Mouse (Mus musculus): Measurements from ENCODE around the gene Clic3.

The Clic3 gene

DNA sequence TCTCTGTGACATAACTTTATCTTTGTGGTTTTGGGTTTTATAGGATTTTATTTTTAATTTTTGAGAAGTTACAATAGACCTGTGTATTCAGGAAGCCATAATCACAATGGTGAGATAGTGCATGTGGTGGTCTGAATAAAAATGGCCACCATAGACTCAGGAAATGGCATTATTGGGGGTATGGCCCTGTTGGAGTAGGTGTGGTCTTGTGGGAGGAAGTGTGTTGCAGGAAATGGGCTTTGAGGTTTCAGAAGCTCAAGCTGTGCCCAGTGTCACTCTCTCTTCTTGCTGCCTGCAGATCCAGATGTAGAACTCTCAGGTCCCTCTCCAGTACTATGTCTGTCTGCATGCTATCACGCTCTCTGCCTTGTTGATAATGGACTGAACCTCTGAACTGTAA, 23.9 kb downstream of the Clic3 start:
- DNase-seq (ENCODE audit: low spot score in 2 of 2), result no peak

DNA sequence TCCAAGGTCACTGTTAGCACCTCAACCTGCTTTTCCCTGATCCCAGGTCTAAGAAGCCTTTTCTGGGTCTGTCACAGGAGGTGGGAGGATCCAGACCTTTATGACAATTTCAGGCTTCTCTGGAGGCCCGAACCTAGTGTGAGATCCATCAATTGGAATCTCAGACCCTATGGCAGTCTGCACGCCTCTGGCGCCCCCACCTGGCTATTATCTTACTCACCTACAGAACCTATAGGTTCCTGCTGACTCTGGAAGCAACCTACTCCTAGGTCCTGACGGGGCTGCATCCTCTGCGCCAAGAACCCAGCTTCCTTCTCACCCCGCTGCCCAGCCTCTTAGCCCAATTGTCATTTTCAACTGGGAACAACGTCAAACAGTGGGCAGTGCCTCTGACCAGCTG, 26.3 kb downstream of the Clic3 start:
- DNase-seq (ENCODE audit: low spot score in 2 of 2), result no peak

DNA sequence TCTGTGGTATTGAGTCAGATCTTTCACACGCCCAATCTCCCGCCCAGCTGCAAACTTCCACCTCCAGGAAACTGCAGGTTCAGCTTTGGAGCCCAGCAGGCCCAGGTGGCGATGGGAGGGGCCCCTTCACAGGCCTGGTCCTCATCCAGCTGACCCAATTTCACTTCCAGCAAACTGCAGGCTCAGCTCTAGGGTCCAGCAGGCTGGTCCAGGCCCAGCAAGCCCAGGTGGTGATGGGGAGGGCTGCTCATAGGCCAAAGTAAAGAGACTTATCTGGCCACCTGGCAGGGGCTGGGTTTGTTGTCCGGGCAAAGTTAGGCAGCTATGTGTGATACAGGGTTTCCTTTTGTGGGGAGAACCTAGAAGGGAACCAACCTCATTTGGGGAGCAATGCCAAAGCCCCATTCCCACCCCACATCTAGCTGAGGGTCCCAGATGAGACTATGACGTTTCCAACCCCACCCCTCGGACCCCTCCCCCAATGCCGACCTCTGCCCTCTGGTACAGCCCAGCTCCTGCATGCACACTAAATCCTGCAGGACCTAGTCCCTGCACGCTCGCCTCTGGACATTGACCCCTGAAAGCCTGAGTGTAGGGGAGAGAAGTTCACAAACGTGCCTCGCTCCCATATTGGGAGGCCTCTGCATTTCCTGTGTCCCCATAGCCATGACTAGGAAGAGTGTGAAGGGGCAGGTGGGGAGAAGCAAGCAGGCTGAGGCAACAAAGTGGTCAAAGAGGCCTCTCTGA, 28.4 kb downstream of the Clic3 start:
- no peak for DNase-seq (ENCODE audit: low spot score in 2 of 2)

- no peak for DNase-seq (ENCODE audit: low spot score in 2 of 2)
Measured at GRCm38 (mm10) chr2:25487965-25488670, 31.5 kb downstream of the Clic3 start.

- peak in 1 of 2 experiments; percentile 21 for DNase-seq (ENCODE audit: low spot score in 2 of 2)
Measured at GRCm38 (mm10) chr2:25488671-25489068, 32.0 kb downstream of the Clic3 start.

DNA sequence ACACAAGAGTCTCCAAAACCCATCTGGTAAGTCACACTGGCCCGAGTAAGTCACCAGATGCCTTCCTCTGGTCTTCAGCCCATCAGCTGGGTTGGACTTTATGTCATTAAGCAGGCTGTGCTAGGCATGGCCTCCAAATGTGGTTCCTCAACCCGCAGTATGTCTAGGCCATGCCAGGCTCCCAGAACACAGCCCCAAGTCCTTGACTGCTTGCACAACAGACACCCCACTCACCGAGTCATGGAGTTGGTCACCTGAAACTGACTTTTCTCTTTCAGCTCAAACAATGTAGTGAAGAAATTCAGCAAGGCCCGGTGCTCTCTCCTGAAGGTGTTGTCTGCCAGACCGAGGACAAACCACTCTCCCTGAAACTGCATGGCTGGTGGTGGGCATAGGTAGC, 36.4 kb downstream of the Clic3 start:
- no peak for DNase-seq (ENCODE audit: low spot score in 2 of 2)

DNA sequence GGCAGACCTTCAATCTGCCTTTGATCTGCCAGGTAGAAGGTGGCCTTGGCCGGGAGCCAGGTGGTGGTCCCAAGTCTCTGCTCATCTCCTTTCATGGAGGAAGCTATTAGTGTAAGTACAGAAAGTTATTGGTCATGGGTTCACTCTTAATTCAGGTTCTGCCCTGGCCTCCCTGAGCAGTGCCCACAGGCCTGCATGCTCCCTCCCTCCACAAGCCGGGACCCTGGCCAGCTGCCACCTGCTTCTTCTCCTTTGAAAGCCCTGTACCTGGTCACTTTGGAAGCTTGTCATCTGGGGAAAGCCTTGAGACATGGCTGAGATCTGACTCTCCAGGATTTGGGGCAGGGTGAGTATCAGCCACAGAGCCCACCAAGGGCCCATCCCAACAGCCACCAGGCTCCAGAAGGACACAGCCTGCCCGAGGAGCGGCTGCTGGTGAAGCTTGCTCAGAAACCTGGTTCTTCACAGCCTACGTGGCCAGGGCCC, 36.9 kb downstream of the Clic3 start, which contains the start of gene Lcn12:
Gene Lcn12 (minus strand): TSS at position 436 of the 486 bp plus-strand sequence.
- DNase-seq (ENCODE audit: low spot score in 2 of 2), result no peak

DNA sequence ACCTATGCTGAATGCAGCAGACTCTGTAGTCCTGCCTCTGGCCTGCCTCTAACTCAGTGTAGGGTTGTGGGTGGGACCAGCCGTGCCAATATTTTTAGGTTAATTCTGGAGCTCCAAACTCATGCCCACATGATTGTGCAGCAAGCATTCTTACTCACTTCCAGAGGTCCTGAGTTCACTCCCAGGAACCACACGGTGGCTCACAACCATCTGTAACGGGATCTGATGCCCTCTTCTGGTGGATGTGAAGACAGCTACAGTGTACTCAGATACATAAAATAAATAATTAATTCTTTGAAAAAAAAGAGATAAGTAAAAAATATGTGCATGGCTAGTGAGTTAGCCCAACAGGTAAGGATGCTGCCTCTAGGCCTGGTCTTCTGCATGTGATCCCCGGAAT, 39.8 kb downstream of the Clic3 start:
- DNase-seq (ENCODE audit: low spot score in 2 of 2), result no peak

DNA sequence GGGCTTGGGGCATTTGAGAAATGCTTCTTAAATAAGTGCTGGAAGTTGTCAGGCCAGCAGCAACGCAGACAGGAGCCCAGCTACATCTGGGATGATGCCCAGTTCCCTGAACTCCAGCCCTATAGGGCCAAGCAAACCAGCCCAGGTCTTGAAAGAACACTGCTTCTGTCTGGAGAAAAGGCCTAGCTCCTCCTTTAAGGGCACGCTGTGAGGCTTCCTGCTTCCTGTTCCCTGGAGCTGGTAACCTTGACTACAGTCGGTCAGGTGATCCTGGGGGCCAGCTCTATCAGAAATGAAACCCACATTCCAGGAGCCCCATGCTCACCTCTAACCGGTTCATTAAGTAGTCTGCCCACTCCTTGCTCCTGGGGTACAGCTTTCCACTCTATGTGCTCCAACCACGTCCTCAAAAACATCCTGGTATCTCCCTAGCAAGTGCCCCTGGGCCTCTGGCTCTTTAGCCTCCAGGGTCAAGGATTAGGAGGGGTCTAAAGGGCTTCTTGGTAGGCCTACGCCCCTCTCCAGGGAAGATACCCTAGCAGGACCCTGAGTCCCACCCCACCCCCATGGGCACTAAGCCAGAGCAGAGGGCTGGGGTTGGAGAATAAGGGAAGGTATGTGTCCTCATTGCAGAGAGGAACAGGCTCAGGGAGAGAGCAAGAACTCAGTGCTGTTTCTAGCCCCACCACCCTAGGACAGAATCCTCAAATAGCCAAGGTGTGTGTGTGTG, 41.4 kb downstream of the Clic3 start:
- no peak for DNase-seq (ENCODE audit: low spot score in 2 of 2)

GRCm38 (mm10) chr2:25498622-25499478, 42.2 kb downstream of the Clic3 start:
- DNase-seq (ENCODE audit: low spot score in 2 of 2), result no peak

- no peak for DNase-seq (ENCODE audit: low spot score in 2 of 2)
Measured at GRCm38 (mm10) chr2:25500071-25500575, 43.5 kb downstream of the Clic3 start.

DNA sequence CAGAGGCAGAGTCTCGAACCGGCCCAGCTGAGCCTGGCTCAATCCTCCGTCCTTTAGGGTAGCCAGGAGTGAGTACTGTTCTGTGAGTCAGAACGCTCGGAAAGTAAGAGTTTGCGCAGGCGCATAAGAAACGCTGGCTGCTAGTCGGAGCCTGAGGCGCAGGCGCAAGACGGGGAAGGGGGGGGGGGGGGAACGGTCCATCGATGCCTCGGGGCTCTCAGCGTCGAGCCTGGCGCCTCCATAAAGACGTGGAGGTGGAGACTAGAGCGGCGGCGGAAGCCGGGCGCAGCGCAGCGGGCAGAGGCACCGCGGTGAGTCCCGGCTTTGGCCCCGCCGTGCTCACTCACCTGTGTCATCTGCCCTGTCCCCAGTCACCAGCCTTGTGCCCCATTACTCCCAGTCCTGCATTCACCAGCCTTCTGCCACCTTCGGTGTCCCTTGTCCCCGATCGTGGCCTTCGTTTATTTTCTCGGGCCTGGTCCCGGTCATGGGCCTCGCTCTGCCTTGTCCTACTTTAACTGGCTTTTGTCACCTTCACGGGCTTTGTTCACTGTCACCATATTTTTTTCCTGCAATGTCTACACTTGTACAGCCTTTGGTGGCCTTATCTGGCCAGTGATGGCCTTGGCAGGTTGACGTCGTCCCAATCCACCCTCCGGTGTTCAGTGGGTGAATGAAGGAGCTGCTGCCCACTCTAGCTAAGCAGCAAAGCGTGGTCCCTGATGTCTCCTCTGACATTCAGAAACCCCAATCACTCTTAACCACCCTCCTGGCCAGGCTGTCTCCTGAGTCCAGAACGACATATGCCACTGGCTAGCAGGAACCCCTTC, 44.2 kb downstream of the Clic3 start, which contains the start of gene Fbxw5:
Gene Fbxw5 (plus strand): TSS at position 175 of the 830 bp plus-strand sequence.
- DNase-seq (ENCODE audit: low spot score in 2 of 2), result peak; percentile 63 to 81

- no peak for DNase-seq (ENCODE audit: low spot score in 2 of 2)
Measured at GRCm38 (mm10) chr2:25501593-25502486, 45.2 kb downstream of the Clic3 start, which contains the start of gene C8g. Gene C8g (minus strand): TSS chr2:25501719.

GRCm38 (mm10) chr2:25502726-25503125, 46.1 kb downstream of the Clic3 start:
- peak; percentile 18 to 35 for DNase-seq (ENCODE audit: low spot score in 2 of 2)

DNA sequence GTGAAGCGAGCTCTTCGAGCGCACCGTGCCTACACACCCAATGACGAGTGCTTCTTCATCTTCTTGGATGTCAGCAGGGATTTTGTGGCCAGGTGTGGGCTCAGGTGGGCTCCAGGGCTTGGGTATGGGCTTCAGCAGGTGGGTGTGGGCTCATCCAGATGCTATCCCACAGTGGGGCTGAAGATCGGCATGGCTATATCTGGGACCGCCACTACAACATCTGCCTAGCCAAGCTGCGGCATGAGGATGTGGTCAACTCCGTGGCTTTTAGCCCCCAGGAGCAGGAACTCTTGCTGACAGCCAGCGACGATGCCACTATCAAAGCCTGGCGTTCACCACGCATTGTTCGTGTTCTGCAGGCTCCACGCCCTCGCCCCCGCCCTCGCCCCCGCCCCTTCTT, 47.9 kb downstream of the Clic3 start:
- DNase-seq (ENCODE audit: low spot score in 2 of 2), result no peak

DNA sequence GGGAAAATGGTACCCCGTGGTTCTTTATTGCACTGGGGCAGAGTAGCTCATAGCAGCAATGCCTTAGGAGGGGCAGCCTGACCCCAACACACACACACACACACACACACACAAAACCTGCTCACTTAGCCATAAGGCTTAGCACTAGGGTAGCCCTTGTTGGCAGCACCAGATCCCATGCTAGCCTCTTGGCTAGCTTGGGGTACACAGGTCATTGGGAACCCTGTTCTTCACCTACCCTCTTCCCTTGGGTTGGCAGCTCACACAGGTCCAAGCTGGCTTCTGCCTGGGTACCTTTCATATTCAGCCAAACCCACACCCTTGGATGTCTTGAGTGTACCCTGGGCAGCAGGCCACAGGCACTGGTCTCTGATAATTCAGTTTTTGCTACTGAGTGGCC, 48.4 kb downstream of the Clic3 start:
- no peak for DNase-seq (ENCODE audit: low spot score in 2 of 2)

- no peak for DNase-seq (ENCODE audit: low spot score in 2 of 2)
Measured at GRCm38 (mm10) chr2:25505860-25506259, 49.2 kb downstream of the Clic3 start.

DNA sequence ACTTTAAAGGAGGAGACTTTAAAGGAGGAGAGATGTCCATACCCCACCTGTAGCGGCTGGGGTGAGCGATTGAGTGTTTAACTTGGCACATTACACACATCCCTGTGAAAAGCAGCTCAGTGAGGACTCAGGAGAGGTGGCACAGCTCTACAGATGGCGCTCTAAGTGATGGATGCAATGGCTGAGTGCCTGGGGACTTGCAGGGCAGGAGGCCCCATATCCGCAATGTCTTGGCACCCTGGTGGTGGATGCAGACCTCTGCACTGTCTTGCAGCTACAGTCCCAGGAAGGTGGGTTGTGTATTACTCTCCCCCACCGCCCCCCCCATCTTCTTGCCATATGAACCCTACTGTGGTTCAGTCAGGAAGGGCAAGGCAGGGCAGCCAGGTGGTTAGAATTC, 50.3 kb downstream of the Clic3 start:
- no peak for DNase-seq (ENCODE audit: low spot score in 2 of 2)
